Mouse (Mus musculus) kidney, adult 2 months (tissue): Measurements from ENCODE around the gene Pnmal2. TPM values are rescaled to one million over a fixed set of nuclear protein-coding genes. Genes with fewer than 3 reads are reported as not detected.

Experiments used
- DNase-seq: peaks from one replicate; pipeline ENCODE4 v3.0.0; 2021
- H3K27ac ChIP-seq: fragments of 200-500 bp; 2 replicates; pipeline ENCODE4 v1.5.1; 2012; ENCODE audit warnings: low read depth, low read length, control low read depth, inconsistent platforms; ENCODE audit not compliant: insufficient read depth
- H3K27me3 ChIP-seq: fragments of 200-500 bp; replicated peaks from 2 replicates; pipeline ENCODE4 v1.6.1; 2012; ENCODE audit warnings: mild to moderate bottlenecking, moderate library complexity, low read length, inconsistent platforms; ENCODE audit not compliant: control insufficient read depth, insufficient read depth
- H3K36me3 ChIP-seq: fragments of 200-500 bp; 2 replicates; pipeline ENCODE4 v1.6.1; 2012; ENCODE audit warnings: mild to moderate bottlenecking, moderate library complexity, low read length, inconsistent platforms; ENCODE audit not compliant: control insufficient read depth, insufficient read depth
- H3K4me1 ChIP-seq: fragments of 200-500 bp; 2 replicates; pipeline ENCODE4 v1.6.1; 2011; ENCODE audit warnings: low read length; ENCODE audit not compliant: control insufficient read depth, insufficient read depth
- H3K4me3 ChIP-seq: fragments of 200-500 bp; 2 replicates; pipeline ENCODE4 v1.5.1; 2011; ENCODE audit warnings: mild to moderate bottlenecking, low read depth, low read length, control low read depth; ENCODE audit not compliant: insufficient read depth
- CTCF ChIP-seq: fragments of 200-500 bp; conservative IDR thresholded peaks from 2 replicates; pipeline ENCODE4 v1.5.1; 2011; ENCODE audit warnings: low read depth, mild to moderate bottlenecking, control low read depth, low read length, moderate library complexity, mixed read lengths; ENCODE audit not compliant: insufficient read depth, insufficient read length
- POLR2A ChIP-seq: fragments of 200-500 bp; IDR thresholded peaks from one replicate; pipeline ENCODE4 v1.6.1; 2011; ENCODE audit warnings: low read depth, low read length, control low read depth
- WGBS: fragments of 180-500 bp; shearing (Covaris S2); methylation state at CpG from one replicate; pipeline ENCODE4 v1.1.7; 2018; 5-methylcytosine and 5-hydroxymethylcytosine counted together
- polyA plus RNA-seq: library from polyadenylated mRNA; depleted of rRNA; stranded (reverse); fragments of >200 nt; gene quantifications from 2 replicates; pipeline ENCODE4 v1.2.3, GENCODE M21; 2012

Pnmal2 gene
- polyA plus RNA-seq, 1 experiment = 4.0 TPM

DNA sequence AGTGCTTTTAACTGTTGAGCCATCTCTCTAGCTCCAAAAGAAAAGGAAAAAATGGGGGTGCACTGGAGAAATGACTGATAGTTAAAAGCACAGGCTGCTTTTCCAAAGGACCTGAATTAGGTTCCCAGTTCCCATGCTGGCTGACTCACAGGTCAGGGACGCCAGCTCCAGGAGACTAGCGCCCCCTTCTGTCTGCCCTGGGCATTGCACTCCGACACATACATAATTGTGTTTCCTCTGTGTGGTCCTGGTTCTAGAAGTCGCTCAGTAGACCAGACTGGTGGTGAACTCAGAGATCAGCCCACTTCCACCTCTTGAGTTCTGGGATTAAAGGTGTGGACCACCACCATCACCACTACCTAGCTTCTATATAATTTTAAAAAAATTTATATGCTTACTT, 7.2 kb upstream of the Pnmal2 start:
- Histone ChIP-seq H3K27ac (no peak overlapping the region), H3K36me3 (no peaks in the 10 kb centered on the region), H3K4me1 (0 out of 2 replicates have a peak, but pooled peaks cover 4% of the 10 kb centered on the region), H3K4me3 (no peak overlapping the region), H3K27me3 (no peaks in the 10 kb centered on the region)
- 54% methylated on average over 4 of the region's 4 CpGs for WGBS
- no peak for DNase-seq
- TF ChIP-seq POLR2A (no peak), CTCF (peak; percentile 27; the same call in 1 of the 2 replicates)

DNA sequence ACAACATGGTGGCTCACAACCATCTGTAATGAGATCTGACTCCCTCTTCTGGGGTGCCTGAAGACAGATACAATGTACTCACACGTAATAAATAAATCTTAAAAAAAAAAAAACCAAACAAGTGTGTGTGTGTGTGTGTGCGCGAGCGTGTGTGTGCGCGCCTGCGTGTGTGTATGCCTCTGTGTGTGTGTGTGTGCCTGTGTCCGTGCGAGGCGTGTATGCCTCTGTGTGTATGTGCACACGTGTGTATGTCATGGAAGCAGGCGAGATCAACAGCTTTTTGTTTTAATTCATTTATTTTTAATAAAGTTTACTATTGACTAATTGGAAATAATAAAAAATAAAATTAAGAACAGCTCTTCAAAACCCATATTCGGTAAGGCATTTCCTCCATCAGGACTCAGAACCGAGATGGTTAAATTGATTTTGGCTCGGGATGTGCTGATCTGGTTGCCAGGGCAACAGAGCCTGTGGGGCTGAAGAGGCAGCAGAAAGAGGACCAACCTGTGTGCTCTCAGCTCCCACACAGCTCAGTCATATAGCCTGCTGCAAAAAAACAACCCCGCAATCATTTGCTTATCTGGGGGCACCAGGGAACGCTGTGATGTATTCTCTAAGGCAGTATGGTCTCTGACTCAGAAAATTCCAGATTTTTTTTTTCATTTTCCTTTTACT, 6.2 kb upstream of the Pnmal2 start:
- Histone ChIP-seq H3K4me1 (0 out of 2 replicates have a peak, but pooled peaks cover 4% of the 10 kb centered on the region), H3K27me3 (no peaks in the 10 kb centered on the region), H3K4me3 (no peak overlapping the region), H3K27ac (no peak overlapping the region), H3K36me3 (no peaks in the 10 kb centered on the region)
- TF ChIP-seq CTCF = no peak
- TF ChIP-seq POLR2A = no peak
- WGBS = 71% methylated on average over 17 of the region's 17 CpGs
- no peak for DNase-seq

DNA sequence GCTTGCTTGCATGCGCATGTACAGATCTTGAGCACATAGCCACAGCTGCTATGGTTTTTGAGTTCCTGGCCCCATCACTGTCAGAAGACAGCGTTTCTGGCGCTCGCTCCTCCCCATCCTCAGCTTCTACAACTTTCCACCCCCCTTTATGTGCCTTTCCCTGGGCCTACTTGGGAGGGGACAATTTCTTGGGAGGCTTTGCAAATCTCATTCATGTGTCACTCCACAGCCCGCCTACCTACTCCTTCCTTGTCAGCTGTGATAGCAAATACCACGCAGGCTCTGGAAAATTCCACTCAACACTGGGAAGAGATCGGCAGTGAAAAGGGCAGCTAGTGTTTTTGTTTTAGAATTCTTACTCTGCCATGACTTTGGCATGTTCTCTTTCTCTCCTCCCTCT, 4.2 kb upstream of the Pnmal2 start:
- no peaks in the 10 kb centered on the region for H3K27me3 ChIP-seq
- 39% methylated on average over 7 of the region's 7 CpGs for WGBS
- no peaks in the 10 kb centered on the region for H3K36me3 ChIP-seq
- DNase-seq = peak; percentile 71
- no peak for TF ChIP-seq CTCF
- no peak for TF ChIP-seq POLR2A
- no peak overlapping the region for H3K4me3 ChIP-seq
- H3K27ac ChIP-seq = peak overlapping the region; percentile 58; the same call in 1 of the 2 replicates
- 0 out of 2 replicates have a peak, but pooled peaks cover 4% of the 10 kb centered on the region for H3K4me1 ChIP-seq

DNA sequence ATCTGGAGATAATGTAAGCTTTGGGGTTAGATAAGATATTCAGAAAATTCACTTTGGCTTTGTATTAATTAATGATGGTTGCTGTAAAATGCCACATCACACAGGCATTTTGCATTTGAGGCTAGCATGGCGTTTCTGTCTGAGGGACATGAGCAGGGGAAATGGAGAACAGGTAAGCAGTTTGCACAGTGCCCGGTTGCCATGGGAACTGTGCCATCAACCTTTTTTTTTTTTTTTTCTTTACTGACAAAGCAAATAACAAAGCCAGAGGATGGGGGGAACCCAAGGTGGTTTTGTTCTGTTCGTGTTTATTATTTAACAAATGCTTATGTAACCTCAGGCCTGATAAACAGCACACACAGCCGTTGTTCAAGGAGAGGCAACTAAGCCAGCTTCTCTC, 1.6 kb upstream of the Pnmal2 start:
- TF ChIP-seq POLR2A = no peak
- no peak for TF ChIP-seq CTCF
- Histone ChIP-seq H3K4me3 (no peak overlapping the region), H3K4me1 (0 out of 2 replicates have a peak, but pooled peaks cover 4% of the 10 kb centered on the region), H3K27ac (no peak overlapping the region), H3K27me3 (no peaks in the 10 kb centered on the region), H3K36me3 (no peaks in the 10 kb centered on the region)
- DNase-seq = no peak
- 50% methylated on average over 4 of the region's 4 CpGs for WGBS

DNA sequence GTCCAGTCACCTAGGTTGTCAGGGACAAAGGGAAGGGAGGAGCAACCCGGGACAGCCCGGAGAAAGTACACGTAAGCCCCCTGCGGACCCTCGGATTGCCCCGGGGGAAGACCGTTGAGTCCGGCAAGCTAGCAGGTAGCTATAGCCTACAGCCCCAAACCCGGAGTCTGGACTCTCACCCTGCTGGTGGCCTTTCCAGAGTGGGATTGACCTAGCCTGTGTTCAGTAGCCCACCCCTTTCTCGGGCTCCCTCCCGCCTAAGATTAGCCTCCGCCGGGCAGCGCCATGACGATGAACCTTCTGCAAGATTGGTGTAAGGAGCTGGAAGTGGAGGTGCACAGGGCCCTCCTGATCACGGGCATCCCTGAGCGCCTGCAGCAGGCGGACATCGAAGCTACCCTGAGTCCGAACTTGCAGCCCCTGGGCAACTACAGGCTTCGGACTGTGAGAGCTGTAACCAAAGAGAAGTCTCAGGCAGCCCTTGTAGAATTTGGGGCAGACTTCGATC, 380 bp downstream of the Pnmal2 start:
- Histone ChIP-seq H3K36me3 (no peaks in the 10 kb centered on the region), H3K27ac (no peak overlapping the region), H3K4me1 (0 out of 2 replicates have a peak, but pooled peaks cover 4% of the 10 kb centered on the region), H3K4me3 (peak overlapping the region; percentile 78), H3K27me3 (no peaks in the 10 kb centered on the region)
- DNase-seq = no peak
- WGBS = 10% methylated on average over 22 of the region's 22 CpGs
- TF ChIP-seq CTCF (no peak), POLR2A (no peak)

DNA sequence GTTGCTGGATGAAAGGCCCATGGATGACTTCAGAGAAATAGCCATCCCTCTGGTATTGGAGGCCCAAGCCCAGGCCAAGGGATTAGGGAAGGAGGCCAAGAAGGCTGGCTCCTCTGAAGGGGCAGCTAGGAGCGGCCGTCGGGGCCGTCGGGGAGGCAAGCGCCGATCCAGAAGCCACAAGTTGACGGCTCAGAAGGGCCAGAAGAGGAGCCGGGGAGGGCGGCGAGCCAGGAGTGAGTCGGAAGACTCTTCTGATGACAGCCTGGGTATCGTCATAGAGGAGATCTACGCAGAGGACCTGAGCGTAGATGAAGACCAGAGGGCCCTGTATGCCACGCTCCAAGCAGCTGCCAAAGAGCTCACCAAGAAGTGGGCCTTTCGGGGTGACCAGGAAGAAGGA, 937 bp downstream of the Pnmal2 start:
- H3K4me1 ChIP-seq = no peaks in the 10 kb centered on the region
- TF ChIP-seq POLR2A (no peak), CTCF (no peak)
- no peak overlapping the region for H3K27ac ChIP-seq
- no peaks in the 10 kb centered on the region for H3K36me3 ChIP-seq
- H3K27me3 ChIP-seq = no peaks in the 10 kb centered on the region
- 62% methylated on average over 17 of the region's 17 CpGs for WGBS
- no peak for DNase-seq
- no peak overlapping the region for H3K4me3 ChIP-seq

DNA sequence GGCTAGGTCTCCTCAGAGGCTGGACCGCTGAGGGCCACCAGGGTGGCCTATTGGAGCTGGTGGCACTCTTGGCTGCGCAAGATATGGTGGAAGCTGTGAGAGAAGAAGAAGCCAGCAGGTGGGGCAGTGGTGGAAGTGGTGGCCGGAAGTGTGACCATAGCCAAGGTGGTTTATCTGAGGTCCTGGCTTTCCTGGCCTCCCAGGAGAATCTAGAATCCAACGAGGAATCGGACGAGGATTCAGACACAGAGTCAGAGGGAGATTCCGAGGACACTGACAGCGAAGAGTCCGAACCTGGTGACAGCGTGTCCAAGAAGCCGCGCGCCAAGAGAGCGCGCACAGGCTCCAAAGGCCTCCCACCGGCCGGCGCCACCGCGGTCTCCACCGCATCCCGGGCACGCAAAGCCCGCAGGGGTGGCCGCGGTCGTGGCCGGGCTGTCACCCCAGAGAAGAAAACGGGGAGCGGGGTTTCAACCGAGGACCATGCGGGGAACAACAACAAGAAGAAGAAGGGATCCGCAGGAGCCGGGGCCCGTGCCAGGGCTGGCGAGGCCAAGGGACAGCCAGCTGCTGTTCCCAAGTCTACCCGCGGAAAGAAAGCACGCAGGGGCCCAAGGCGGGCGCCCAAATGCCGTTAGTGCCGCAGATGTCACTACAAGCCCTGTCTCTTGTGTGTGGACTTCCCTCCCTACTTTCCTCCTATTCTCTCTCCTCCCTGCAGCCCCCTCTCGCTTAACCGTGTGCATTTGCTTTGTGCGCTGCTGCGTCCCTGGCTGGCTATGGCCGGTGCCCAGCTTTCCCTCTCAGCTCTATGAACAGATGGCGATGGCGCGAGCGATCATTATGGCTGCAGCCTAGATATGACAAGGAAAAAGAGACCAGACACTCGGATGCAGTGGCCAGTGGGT, 2.2 kb downstream of the Pnmal2 start:
- 23% methylated on average over 53 of the region's 53 CpGs for WGBS
- Histone ChIP-seq H3K4me1 (no peaks in the 10 kb centered on the region), H3K27me3 (no peaks in the 10 kb centered on the region), H3K4me3 (no peak overlapping the region), H3K27ac (no peak overlapping the region), H3K36me3 (no peaks in the 10 kb centered on the region)
- DNase-seq = no peak
- TF ChIP-seq CTCF (no peak), POLR2A (no peak)
